Mouse (Mus musculus) gastrocnemius, postnatal 10 days (tissue): ENCODE data around the gene Mybl2. TPM values are rescaled to one million over a fixed set of nuclear protein-coding genes. Genes with fewer than 3 reads are reported as not detected.
"Not testable (repeated sequence)": the region's sequence is repeated elsewhere in the genome, so short reads cannot be mapped to it uniquely, and the experiment has no call there.

ENCODE experiments used
- DNase-seq: peaks from one replicate; pipeline ENCODE4 v3.0.0; 2021; ENCODE audit warnings: mixed read lengths
- long read RNA-seq, 2 experiments: library from polyadenylated mRNA; stranded (forward); transcript quantifications; one replicate each; pipeline ENCODE4 v2.0.0; 2021
- total RNA-seq, 2 experiments: library from RNA; stranded (reverse); gene quantifications; 2 replicates each; pipeline ENCODE4 v1.2.3; 2021

Mybl2 gene
- 1 to 10 TPM; 4.5 to 4.9 TPM for total RNA-seq
- long read RNA-seq, experiment 1, partial matches to known transcripts, result 1 of 5 reads
- long read RNA-seq, experiment 1, other reads (novel, unspliced or antisense), result 2 of 5 reads
- long read RNA-seq, experiment 2, partial matches to known transcripts, result 0 of 4 reads
- long read RNA-seq, experiment 2, other reads (novel, unspliced or antisense), result 1 of 4 reads

DNA sequence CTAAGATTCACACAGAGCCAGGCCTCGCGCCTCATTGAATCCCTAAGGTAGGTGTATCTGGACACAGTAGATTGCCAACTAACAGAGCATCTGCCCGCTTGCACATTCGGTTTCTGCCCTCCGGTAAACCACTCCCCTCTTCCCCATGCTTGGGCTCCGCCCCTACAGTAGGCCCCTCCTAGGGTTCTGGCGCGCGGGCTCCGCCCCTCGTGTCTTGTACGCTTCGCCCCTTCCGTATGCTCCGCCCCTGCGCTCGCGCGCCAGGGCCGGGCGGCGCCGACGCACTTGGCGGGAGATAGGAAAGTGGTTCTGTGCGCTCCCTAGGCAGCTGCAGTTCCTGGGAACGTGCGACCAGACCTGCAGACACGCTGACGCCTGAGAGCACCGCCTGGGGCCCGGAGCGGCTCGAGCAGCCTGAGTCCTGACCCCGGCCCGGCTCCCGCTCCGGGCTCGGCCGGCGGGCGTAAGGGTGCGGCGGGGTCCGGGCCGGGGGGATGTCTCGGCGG is at the start of gene Mybl2:
TSS of gene Mybl2 (plus strand) at position 353 of the 506 bp plus-strand sequence.
- DNase-seq, result peak; percentile 90

DNA sequence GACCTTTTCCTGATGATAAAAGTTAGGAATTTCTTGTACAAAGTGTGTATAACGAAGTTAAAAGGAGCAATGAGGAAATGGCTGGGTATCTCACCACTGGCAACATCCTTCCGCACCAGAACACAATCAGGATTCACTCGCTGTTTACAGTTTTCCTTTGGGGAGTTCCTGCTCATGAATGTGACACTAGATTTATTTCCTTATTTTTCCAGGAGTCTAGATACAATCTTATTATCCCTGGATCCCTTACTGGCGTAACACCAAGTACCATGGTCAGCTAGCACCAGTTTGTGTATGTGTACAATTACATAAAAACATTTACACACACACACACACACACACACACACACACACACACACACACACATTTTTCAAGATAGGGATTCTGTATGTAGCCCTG is 47.2 kb upstream of the Mybl2 start:
- DNase-seq, result no peak

DNA sequence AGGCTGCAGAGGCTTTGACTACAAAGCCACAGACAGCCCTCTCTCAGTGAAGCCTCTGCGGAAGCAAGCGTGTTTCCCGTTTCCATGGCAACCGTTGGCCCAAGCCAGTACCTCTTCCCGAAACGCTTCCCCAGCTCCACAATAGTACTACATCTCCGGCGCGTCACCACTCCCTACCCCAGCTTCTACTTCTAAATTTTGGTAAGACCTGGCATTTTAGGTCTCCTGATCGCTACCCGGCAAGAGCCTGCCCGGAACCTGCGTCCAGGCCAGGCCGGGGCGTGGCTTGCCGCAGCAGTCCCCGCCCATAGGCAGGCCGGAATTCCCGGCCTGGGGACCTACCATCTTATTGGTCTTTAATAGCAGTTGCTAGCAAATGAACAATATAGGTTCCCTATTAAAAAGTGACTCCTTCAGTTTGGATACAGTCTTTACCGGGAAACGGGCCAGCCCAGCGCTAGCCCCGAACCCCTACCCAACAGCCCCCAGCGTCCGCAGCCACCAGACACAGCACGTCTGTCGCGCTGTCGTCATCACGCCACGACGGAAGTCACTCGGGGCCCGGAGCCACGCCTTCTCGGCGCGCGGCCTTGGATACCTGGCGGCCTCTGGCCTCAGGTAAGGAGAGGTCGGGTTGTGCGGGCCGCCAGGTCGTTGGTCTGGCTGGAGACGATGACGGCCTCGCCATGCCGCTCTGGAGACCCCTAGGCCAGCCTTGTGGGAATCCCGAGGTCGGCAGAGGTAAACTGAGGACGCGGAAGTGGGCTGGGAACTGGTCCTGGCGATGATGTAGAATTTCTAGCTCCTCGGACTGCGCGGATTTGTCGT is 37.4 kb upstream of the Mybl2 start, which contains the start of gene Ift52:
TSS of gene Ift52 (plus strand) at position 439 of the 828 bp plus-strand sequence.
- peak; percentile 91 for DNase-seq

DNA sequence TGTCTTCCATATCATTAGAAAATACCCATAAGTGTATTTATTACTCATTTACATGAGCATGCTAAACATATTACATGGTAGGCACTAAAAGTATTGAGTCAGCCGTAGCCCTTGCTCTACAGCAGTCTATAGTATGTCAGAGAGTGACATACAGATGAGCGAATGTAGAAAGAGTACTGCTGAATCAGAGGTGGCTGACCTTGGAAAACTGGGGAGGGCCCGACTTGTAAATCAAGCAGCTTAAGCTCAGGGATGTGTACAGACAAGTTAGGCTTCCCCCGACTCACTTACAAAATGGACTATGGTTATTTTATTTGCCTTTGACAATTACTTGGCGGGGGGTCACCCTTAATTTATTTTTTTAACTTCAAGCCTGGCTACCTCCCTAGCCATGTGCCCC is 23.2 kb upstream of the Mybl2 start:
- no peak for DNase-seq

DNA sequence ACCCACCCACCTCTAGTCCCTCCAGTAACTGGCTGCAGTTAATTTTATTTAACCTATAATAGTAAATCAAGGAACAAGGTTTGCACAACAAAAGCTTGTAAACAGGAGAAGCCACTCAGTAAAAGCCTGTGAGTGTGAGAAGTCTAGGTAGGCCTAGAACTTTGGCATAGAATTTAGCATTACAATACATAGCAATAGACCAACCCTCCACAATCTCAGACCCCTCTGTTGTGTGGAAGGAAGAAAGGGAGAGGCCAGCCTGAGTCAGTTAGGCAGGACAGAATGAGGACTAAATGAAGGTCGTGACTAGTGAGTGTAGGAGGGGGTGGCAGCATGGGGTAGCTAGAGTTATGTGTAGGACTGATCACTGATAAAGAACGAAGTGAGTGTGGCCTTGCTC is 22.7 kb upstream of the Mybl2 start:
- DNase-seq, result no peak

DNA sequence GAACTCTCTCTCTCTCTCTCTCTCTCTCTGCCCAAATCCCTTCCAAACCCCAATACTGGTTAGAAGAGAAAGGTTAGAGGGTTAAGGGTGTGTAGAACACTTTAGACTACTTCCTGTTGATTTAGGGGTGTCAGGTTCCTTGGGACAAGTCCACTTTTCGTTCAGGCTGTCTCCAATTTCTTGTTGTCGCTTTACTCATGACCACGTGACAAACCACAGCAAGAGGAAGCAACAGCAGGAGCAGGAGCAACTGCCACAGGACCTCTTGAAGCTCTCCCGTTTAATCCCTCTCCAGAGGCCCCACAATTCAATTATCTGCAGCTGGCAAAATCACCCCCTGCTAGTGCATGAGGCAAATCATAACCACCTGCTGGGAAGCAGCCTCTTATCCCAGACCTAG is 21.9 kb upstream of the Mybl2 start:
- DNase-seq, result no peak

DNA sequence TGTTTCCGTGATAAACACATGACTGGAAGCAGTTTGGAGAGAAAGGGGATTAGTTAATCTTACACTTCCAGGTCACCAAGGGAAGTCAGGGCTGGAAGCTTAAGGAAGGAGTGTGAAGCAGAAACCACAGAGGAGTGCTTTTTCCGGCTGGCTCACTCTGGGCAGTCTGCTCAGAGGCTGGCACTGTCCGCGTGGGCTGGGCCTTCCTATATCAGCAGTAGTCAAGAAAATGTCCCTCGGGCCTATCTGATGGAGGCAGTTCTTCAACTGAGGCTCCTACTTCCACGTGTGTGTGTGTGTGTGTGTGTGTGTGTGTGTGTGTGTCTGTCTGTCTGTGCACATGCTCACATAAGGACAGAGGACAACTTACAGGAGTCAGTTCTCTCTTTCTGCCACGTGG is 14.5 kb upstream of the Mybl2 start:
- no peak for DNase-seq

DNA sequence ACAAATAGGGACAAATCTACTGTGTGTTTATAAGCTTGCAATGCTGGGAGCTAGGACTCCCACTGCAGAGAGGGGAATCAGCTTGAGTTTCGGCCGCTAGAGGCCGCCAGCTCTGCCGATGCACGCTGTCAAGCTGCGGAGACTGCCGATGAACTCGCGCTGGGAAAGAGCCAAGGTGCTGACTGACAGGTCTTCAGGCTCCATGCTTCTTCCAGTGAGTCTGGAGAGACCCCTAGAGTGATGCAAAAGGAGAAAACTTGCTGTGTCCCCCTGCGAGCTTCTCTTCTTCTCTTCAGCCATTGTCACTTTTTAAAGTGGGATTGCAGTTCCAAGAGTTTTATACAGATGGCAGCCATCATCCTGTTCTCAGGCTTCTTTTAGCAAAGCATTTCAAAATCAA is 6.4 kb upstream of the Mybl2 start:
- peak; percentile 79 for DNase-seq

DNA sequence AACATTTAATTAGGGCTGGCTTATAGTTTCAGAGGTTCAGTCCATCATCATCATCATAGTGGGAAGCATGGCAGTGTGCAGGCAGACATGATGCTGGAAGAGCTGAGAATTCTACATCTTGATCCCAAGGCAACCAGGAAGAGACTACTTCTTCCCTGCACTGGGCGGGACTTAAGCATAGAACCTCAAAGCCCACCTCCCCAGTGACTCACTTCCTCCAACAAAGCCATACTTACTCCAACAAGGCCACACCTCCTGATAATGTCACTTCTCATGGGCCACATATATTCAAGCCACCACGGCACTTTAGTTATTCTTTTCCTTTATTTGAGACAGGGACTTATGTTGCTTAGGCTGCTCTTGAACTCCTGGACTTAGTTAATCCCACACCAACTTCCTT is 5.4 kb upstream of the Mybl2 start:
- DNase-seq, result no peak

DNA sequence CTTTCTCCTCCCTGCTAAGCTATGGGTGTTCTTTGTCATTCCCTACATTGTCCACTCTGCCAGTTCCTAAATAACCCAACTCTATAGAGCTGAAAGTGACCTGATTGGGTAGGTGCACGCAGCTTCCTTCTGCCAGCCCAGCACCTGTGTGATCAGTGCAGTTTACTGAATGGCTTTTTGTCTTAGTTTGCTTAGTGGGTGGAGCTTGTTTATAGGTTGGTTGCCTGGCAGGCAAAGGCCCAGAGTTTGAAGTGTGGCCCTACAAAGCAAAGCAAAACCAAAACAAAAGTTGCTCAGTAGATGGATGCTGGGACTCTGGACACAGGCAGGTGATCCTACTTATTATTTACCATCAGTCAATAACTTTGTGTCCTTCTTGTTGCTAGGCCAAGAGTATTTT is 2.8 kb upstream of the Mybl2 start:
- DNase-seq, result no peak

DNA sequence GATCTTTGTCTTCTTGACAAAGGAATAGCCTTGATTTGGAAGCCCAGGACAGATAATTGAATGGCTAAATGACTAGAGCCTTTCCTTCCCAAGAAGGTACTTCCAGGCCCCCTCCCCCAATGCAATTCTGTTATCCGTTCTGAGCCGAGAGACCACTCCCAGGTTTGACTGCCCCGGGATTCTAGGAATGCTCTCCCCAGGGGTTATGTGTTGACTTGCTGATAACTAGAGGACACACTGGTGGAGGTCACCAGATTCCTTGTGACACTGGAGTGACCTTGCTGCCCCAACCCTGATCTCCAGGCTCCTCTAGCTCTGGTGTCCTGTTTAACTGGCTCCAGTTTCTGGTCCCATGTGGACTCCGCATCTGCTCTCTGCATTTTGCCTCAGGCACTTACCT is 2.4 kb upstream of the Mybl2 start:
- no peak for DNase-seq

DNA sequence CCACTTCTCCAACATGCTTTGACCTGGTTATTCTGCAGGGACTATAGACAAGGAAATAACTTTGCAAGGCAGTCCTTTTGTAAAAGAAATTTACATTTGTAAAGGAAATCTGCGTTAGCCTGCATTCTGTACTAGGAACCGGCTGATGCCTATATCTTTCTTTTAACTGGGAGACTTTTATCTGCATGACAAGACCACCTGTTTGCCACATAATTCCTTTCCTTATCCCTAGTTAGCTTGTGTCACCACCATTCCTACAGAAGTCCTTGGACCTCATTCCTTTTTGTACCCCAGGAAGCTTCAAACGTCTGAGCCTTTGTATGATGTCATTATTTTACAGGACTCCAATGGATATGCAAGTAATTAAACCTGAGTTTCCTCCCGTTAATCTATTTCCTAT is 1.7 kb upstream of the Mybl2 start:
- DNase-seq, result no peak

DNA sequence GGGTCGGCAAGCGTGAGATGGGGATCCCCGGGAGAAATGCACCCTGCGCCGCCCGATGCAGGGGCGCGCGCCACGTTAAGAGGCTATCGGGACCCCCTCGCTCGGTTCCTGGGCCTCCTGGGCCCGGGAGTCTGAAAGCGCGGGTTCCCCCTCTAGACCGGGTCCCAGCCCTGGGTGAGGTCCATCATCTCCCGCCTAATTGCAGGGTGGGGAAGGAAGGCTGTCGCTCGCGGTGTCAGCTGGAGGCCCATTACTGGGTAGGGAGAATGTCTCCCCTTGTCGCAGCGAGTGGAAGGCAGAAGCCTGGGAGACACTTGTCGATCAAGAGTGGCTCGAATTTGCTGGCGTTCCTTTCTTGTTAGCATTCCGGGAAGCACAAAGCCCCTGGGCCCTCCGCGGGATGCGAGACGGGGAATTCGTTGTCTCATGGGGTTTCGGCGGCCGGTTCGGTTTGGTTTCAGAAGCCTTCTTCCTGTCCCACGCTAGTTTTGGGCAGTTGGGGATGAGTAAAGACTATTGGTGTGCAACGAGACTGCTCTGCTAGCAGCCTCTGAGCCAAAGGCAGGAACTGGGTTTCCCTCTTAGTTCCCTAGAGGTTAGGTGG is 506 bp downstream of the Mybl2 start:
- DNase-seq, result peak; percentile 13

DNA sequence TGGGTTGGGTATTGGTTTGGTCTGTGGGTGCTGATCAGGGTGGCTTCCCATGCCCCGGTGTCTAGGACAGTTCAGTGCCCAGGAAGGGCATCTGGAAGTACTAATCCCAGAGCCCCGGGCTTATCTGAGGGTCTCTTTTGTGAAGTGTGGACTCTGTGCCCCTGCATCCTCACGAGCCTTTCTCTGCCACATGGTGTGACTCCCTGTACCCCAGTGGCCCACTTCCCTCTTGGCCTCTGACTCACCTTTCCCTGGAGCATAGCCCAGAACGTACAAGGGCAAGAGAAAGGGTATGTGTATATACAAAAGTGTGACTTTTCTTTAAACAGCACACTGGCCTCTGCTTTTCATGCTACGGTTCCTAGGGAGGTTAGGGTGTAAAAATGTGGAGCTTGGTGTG is 1.2 kb downstream of the Mybl2 start:
- DNase-seq, result no peak

DNA sequence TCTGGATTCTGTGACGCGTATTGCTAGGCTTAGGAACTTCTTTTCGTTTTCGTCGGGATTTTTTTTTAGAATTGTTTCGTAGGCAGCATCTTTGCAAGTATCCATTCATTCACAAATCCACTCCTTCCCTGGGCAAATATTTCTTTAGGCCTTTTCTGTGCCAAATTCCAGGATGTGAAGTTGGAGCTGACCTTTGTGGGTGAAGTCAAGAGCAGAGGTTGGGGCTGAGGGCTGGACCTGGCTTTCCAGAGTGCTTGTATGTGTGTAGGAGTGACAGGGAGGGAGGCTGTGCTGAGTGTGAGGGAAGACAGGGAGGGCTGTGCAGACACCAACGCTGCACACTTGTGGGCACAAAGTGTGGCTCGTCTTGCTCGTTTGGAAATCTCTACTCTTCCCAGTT is 2.1 kb downstream of the Mybl2 start:
- no peak for DNase-seq

DNA sequence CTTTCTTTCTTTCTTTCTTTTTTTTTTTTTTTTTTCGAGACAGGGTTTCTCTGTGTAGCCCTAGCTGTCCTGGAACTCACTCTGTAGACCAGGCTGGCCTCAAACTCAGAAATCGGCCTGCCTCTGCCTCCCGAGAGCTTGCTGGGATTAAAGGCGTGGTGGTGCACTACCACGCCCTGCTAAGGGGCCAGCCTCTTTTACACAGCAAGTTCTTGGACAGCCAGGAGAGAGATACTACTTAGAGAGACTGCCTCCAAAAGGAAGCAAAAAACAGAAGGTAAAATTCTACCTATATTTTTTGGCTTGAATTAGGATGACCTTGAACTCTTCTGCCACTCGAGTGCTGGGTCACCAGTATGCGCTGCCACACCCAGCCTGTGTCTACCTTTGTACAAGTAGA is 4.5 kb downstream of the Mybl2 start:
- not testable (repeated sequence) for DNase-seq

DNA sequence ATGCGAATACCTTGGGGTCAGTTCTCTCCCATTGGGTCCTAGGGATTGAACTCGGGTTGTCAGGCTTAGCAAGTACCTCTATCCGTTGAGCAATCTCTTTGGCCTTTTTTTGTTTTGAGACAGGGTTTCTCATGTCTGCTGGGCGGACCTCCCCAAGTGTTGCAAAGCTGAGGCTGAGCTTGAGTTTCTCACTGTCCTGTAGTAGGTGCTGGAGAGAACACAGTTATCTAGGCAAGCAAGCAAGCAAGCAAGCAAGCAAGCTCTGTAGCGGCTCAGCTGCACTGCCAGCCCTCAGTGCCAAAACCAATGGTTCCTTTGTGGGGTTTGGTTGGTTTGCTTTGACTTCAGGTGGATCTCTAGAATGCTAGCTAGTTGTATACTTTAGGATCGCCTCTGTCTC is 6.1 kb downstream of the Mybl2 start:
- no peak for DNase-seq

DNA sequence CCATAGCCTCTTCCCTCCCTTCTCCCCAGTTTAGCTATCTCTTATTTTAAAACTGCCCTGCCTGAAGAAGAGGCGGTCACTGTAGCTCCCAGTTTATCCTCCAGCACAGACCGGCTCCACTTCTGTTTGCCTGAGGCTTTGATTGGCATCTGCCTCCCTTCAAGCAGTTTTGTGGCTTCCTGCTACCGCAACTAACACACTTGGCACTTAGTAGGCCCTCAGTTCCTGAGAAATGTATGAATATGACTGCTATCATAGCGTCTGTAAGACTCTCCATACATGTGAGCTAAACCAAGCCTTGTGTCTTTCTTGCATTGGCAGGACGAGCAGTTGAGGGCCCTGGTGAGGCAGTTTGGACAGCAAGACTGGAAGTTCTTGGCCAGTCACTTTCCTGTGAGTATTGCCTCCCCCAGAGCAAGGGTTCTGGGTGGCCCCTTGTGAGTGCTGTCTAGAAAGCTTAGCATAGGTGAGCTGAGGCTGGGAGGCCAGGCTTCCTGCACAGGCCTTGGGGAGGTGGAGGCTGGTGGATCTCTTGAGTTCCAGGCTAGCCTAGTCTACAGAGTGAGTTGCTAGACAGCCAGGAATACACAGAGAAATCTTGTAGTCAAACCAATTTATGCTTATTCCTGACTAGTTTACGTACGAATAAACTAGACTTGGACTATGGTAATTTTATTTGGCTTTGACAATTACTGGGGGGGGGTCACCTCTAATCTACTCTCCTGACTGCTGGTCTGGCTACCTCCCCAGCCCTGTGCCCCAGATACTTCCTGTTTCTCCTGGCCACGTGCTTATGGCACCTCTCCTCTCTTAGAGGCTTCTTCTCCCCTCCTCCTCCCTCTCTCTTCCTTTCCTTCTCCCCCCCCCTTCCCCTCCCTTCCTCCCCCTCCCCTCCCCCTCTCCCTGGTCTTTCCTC is 7.0 kb downstream of the Mybl2 start:
- no peak for DNase-seq

DNA sequence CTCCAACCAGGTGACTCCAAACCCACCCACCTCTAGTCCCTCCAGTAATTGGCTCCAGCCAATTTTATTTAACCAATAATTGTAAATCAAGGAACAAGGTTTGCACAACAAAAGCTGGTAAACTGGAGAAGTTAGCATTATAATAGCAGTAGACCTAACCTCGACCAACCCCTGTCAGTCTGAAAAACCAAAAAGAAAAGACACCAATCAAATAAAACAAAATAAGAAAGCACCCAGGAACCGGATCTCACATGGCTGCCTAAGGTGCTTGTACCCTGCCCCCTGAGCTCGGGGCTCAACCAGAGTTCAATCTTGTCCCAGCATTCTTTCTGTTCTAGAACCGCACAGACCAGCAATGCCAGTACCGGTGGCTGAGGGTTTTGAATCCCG is 7.6 kb downstream of the Mybl2 start:
- no peak for DNase-seq

DNA sequence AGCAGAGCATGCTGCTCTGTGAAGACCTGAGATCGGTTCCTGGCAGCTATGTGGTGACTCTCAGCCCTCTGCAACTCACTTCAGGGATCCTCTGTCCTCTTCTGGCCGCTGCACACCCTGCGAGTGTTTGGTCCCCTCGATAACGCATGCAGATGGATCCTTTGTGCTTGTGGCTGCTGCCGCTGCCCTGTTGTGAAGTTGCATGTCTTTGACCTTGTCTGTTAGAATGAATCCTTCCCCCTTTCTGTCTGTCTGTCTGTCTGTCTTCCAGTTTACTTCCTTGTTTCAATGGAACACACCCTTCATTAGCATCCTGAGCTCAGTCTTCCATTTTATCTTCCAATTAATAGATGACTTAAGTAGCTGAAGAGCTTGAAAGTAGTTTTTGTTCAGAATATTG is 11.8 kb downstream of the Mybl2 start:
- DNase-seq, result no peak

DNA sequence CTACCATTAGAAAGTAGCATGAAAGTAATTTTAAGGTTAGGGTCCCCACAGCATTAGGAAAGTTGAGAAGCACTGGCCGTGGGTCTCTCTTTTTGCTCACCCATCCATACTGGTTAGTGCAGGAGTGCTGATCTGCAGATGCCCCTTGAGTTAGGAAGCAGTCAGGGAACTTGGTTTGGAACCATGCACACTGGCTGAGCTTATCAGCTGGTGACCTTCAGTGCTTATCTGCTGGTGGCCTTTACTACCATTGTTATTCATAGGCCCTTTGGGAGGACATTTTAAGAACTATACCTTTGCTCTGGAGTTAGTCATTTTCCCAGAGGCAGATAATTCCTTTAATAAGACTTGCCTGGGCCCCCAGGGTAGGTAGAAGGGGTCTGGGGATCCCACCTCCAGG is 12.7 kb downstream of the Mybl2 start:
- no peak for DNase-seq

DNA sequence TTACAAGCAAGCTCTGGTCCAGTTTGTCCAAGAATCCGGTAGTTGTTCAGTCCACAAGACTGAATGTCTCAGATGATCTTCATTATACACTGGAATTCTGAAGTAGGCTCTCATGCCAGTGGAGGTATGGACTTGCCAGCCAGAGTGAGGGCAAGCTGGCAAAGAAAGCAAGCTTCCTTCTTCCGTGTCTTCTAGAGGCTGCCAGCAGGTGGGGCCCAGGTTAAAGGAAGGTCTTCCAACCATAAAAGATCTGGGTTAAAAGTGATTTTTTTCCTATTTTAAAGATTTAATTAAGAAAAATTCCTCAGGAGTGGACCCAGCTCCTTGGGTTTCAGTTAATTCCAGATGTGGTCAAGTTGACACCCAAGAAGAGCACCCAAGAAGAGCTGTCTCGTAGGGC is 15.7 kb downstream of the Mybl2 start:
- DNase-seq, result no peak
